Mouse (Mus musculus): Measurements from ENCODE around the gene Gm10282. TPM values are rescaled to one million over a fixed set of nuclear protein-coding genes. Genes with fewer than 3 reads are reported as not detected.
A peak's percentile ranks its signal among the peaks of the same experiment; 100 is the strongest.

Gm10282 gene
- total RNA-seq, 2 experiments from 2014 or later: 5.1 to 8.7 TPM

- intact Hi-C loops (cut with DNase I): no loop called here
- no peak for DNase-seq (ENCODE audit: low spot score in 2 of 2)
These were observed 2.0 kb downstream of the Gm10282 start for GRCm38 (mm10) chr8:72302986-72303612.

GRCm38 (mm10) chr8:72301497-72301896 lies 3.6 kb downstream of the Gm10282 start:
- no peak for DNase-seq (ENCODE audit: low spot score in 2 of 2)
- intact Hi-C loops (cut with DNase I): no loop called here

GRCm38 (mm10) chr8:72300654-72301400 lies 4.2 kb downstream of the Gm10282 start:
- DNase-seq (ENCODE audit: low spot score in 2 of 2): no peak
- intact Hi-C loops (cut with DNase I): no loop called here

- intact Hi-C loops (cut with DNase I): no loop called here
- no peak for DNase-seq (ENCODE audit: low spot score in 2 of 2)
These were observed 6.1 kb downstream of the Gm10282 start for GRCm38 (mm10) chr8:72298928-72299327.

- intact Hi-C loops (cut with DNase I): no loop called here
- DNase-seq (ENCODE audit: low spot score in 2 of 2): no peak
These were observed 8.5 kb downstream of the Gm10282 start for GRCm38 (mm10) chr8:72296561-72296960.

GRCm38 (mm10) chr8:72295679-72296078 lies 9.4 kb downstream of the Gm10282 start:
- intact Hi-C loops (cut with DNase I): no loop called here
- peak; percentile 68 to 91 for DNase-seq (ENCODE audit: low spot score in 2 of 2)

GRCm38 (mm10) chr8:72295125-72295524 lies 9.9 kb downstream of the Gm10282 start:
- intact Hi-C loops (cut with DNase I): no loop called here

GRCm38 (mm10) chr8:72293309-72293708 lies 11.8 kb downstream of the Gm10282 start:
- DNase-seq (ENCODE audit: low spot score in 2 of 2): no peak
- intact Hi-C loops (cut with DNase I): no loop called here

More at GRCm38 (mm10) chr8:72295125-72295524, 9.9 kb downstream of the Gm10282 start:
- no peak for DNase-seq (ENCODE audit: low spot score in 2 of 2)

- intact Hi-C loops (cut with DNase I): no loop called here
These were observed 14.0 kb downstream of the Gm10282 start for GRCm38 (mm10) chr8:72291104-72291503.

GRCm38 (mm10) chr8:72289051-72289450 lies 16.0 kb downstream of the Gm10282 start:
- intact Hi-C loops (cut with DNase I): no loop called here
- no peak for DNase-seq (ENCODE audit: low spot score in 2 of 2)

More at GRCm38 (mm10) chr8:72291104-72291503, 14.0 kb downstream of the Gm10282 start:
- DNase-seq (ENCODE audit: low spot score in 2 of 2): no peak

GRCm38 (mm10) chr8:72285285-72285684 lies 19.8 kb downstream of the Gm10282 start:
- intact Hi-C loops (cut with DNase I): no loop called here
- no peak for DNase-seq (ENCODE audit: low spot score in 2 of 2)

GRCm38 (mm10) chr8:72281634-72282033 lies 23.4 kb downstream of the Gm10282 start:
- peak; percentile 41 to 55 for DNase-seq (ENCODE audit: low spot score in 2 of 2)
- intact Hi-C loops (cut with DNase I): no loop called here

GRCm38 (mm10) chr8:72279151-72279550 lies 25.9 kb downstream of the Gm10282 start:
- no peak for DNase-seq (ENCODE audit: low spot score in 2 of 2)
- intact Hi-C loops (cut with DNase I): no loop called here

GRCm38 (mm10) chr8:72277244-72277643 lies 27.8 kb downstream of the Gm10282 start:
- no peak for DNase-seq (ENCODE audit: low spot score in 2 of 2)
- intact Hi-C loops (cut with DNase I): no loop called here

GRCm38 (mm10) chr8:72273807-72274206 lies 31.3 kb downstream of the Gm10282 start:
- DNase-seq (ENCODE audit: low spot score in 2 of 2): no peak
- intact Hi-C loops (cut with DNase I): no loop called here

- DNase-seq (ENCODE audit: low spot score in 2 of 2): no peak
- intact Hi-C loops (cut with DNase I): no loop called here
These were observed 31.8 kb downstream of the Gm10282 start for GRCm38 (mm10) chr8:72273111-72273770.

GRCm38 (mm10) chr8:72272361-72272760 lies 32.7 kb downstream of the Gm10282 start:
- peak; percentile 73 to 81 for DNase-seq (ENCODE audit: low spot score in 2 of 2)
- intact Hi-C loops (cut with DNase I): no loop called here

GRCm38 (mm10) chr8:72271691-72272090 lies 33.4 kb downstream of the Gm10282 start:
- no peak for DNase-seq (ENCODE audit: low spot score in 2 of 2)
- intact Hi-C loops (cut with DNase I): no loop called here

- no peak for DNase-seq (ENCODE audit: low spot score in 2 of 2)
- intact Hi-C loops (cut with DNase I): no loop called here
These were observed 33.9 kb downstream of the Gm10282 start for GRCm38 (mm10) chr8:72271051-72271660.

GRCm38 (mm10) chr8:72270606-72271005 lies 34.5 kb downstream of the Gm10282 start:
- DNase-seq (ENCODE audit: low spot score in 2 of 2): no peak
- intact Hi-C loops (cut with DNase I): no loop called here
